Mouse (Mus musculus): Measurements from ENCODE around the gene Ust.

DNA sequence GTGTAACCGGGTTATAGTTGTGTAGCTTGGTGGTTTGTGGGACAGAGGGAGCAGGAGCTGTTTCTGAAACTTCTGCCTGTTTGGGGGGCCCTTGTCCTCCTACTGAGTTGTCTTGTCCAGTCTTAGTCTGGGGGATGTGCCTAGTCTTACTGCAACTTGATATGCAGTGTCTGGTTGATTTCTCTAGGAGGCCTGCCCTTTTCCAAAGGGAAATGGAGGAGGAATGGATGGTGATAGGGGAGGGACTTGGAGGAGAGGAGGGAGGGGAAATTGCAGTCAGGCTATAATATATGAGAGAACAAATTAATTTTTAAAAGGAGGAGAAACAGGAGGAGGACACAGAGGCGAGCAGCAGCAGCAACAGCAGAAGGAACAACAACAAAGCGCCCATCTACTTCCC is 4.9 kb downstream of the Ust start:
- TF ChIP-seq CTCF (IDR thresholded peaks at IDR 0.05; ENCODE audit: borderline replicate concordance, insufficient read depth, low read depth, low read length) (no peak), POLR2A (IDR thresholded peaks at IDR 0.05; ENCODE audit: borderline replicate concordance, insufficient read depth, low read length) (no peak)

All from cerebellum, adult 2 months (tissue).